ENCODE assay signal across 9 mouse cellular contexts in genomic region chr11:98939953-98940641, GRCm38 (mm10). TPM values are rescaled to one million over a fixed set of nuclear protein-coding genes. Genes with fewer than 3 reads are reported as not detected.
DNase-seq lines count a peak whose midpoint lies in the region; ATAC-seq and TF ChIP-seq lines count a peak whose summit lies in the region.
"Had no signal": no experiment of that assay in that cellular context is flagged by ENCODE, and none has a peak within 500 bp of the region (broad histone marks: within the 10 kb centered on the region; RNA-seq: fewer than 3 reads in every experiment).

No protein-coding gene starts in this region.

- dilution Hi-C loops in CH12.LX (cut with MboI; ENCODE audit: extremely low pct_ligation_motif_present, extremely low pct_unique_long_range_greater_than_20kb, low sequenced_read_pairs) = no loop called here

- H3K4me2 ChIP-seq in kidney, embryonic 15.5 days = peak overlapping the region; percentile 86
- peak overlapping the region; percentile 80 for H3K4me2 ChIP-seq in CH12.LX (ENCODE audit: insufficient read depth, low read depth, poor library complexity, severe bottlenecking)
- H3K4me2 ChIP-seq in hindbrain, embryonic 12.5 days (replicated peaks) = peak overlapping the region; percentile 87

- ATAC-seq in kidney, embryonic 15.5 days (replicated peaks; ENCODE audit: low FRiP score) = no peak
- ATAC-seq in hindbrain, embryonic 12.5 days (ENCODE audit: low FRiP score) = no peak

- no peak for TF ChIP-seq CTCF in CH12.LX (conservative IDR thresholded peaks at IDR 0.05 in 1 of 2, IDR thresholded peaks at IDR 0.05 in 1 of 2; ENCODE audit: low read depth in 2 of 2, low read length in 2 of 2)

- peaks cover 8% of the 10 kb centered on the region for H3K79me2 ChIP-seq in CH12.LX (replicated peaks; ENCODE audit: control insufficient read depth, extremely low read depth, insufficient read depth, poor library complexity, severe bottlenecking)

- WGBS in kidney, embryonic 15.5 days = 45% methylated on average over 11 of the region's 11 CpGs
- WGBS in hindbrain, embryonic 12.5 days = 46% methylated on average over 11 of the region's 11 CpGs

- in situ Hi-C loops in CH12.LX (cut with MboI; ENCODE audit: low pct_ligation_motif_present, low pct_unique_long_range_greater_than_20kb, low sequenced_read_pairs) = loop anchor here (5.0 kb wide), 1 partner anchor 32 kb away; no protein-coding TSS in a partner anchor

- no peaks in the 10 kb centered on the region for H3K27me3 ChIP-seq in kidney, embryonic 15.5 days
- H3K27me3 ChIP-seq in CH12.LX (replicated peaks) = no peaks in the 10 kb centered on the region
- H3K27me3 ChIP-seq in hindbrain, embryonic 12.5 days = peaks cover 8% of the 10 kb centered on the region; the same call in 1 of the 2 replicates

- peak overlapping the region; percentile 75 for H3K4me3 ChIP-seq in kidney, embryonic 15.5 days (replicated peaks)
- H3K4me3 ChIP-seq in CH12.LX (replicated peaks in 1 of 3; ENCODE audit: low read depth in 2 of 3, low read length in 2 of 3, poor library complexity in 1 of 3) = peak overlapping the region; percentile 48 to 90 (median 72)
- peak overlapping the region; percentile 60 for H3K4me3 ChIP-seq in hindbrain, embryonic 12.5 days

- no peaks in the 10 kb centered on the region for H3K9me3 ChIP-seq in kidney, embryonic 15.5 days (replicated peaks)
- peaks cover 4% of the 10 kb centered on the region for H3K9me3 ChIP-seq in CH12.LX (replicated peaks; ENCODE audit: low read length)
- no peaks in the 10 kb centered on the region for H3K9me3 ChIP-seq in hindbrain, embryonic 12.5 days (replicated peaks)

- TF ChIP-seq POLR2A in CH12.LX (IDR thresholded peaks at IDR 0.05; ENCODE audit: low read depth, low read length) = no peak

- peaks cover 94% of the 10 kb centered on the region for H3K4me1 ChIP-seq in kidney, embryonic 15.5 days
- H3K4me1 ChIP-seq in CH12.LX (ENCODE audit: control insufficient read depth in 1 of 2, insufficient read depth in 2 of 2) = peaks cover 34 to 74% of the 10 kb centered on the region in 2 experiments
- peaks cover 93% of the 10 kb centered on the region for H3K4me1 ChIP-seq in hindbrain, embryonic 12.5 days

- TF ChIP-seq EP300 in CH12.LX (IDR thresholded peaks at IDR 0.05; ENCODE audit: low read length) = no peak

- DNase-seq in kidney, postnatal 36 days = no peak
- no peak for DNase-seq in CH12.LX (ENCODE audit: extremely low read depth)
- peak; percentile 72 for DNase-seq in cerebellum, adult 9-11 months
- DNase-seq in lung, postnatal 4 days = peak; percentile 49 to 63
- DNase-seq in embryo, embryonic 11 days = no peak
- DNase-seq in gastrocnemius, adult 8-10 months (ENCODE audit: low spot score in 2 of 2) = no peak

- no peak for TF ChIP-seq RAD21 in CH12.LX (IDR thresholded peaks at IDR 0.05; ENCODE audit: low read depth, low read length)

- H3K9ac ChIP-seq in kidney, embryonic 15.5 days = peak overlapping the region; percentile 75; the same call in 1 of the 2 replicates
- peak overlapping the region; percentile 0; the same call in 1 of the 2 replicates for H3K9ac ChIP-seq in CH12.LX (ENCODE audit: insufficient read depth, low read depth)
- H3K9ac ChIP-seq in hindbrain, embryonic 12.5 days = peak overlapping the region; percentile 75; the same call in 1 of the 2 replicates

- H3K36me3 ChIP-seq in kidney, embryonic 15.5 days = no peaks in the 10 kb centered on the region
- no peaks in the 10 kb centered on the region for H3K36me3 ChIP-seq in CH12.LX (replicated peaks in 1 of 2; ENCODE audit: control insufficient read depth in 1 of 2, insufficient read depth in 1 of 2, low read length in 1 of 2)
- no peaks in the 10 kb centered on the region for H3K36me3 ChIP-seq in hindbrain, embryonic 12.5 days

- peak overlapping the region; percentile 98 for H3K27ac ChIP-seq in kidney, embryonic 15.5 days
- H3K27ac ChIP-seq in CH12.LX (ENCODE audit: insufficient read depth, low read depth) = peak overlapping the region; percentile 71
- peak overlapping the region; percentile 90; the same call in 1 of the 2 replicates for H3K27ac ChIP-seq in hindbrain, embryonic 12.5 days

TF ChIP-seq in CH12.LX, 34 proteins besides CTCF, POLR2A, EP300 and RAD21:
- TF ChIP-seq NELFE (IDR thresholded peaks at IDR 0.05; ENCODE audit: low read depth, low read length) (0 out of 2 replicates have a peak, but pooled peaks have one; percentile 12), TCF12 (IDR thresholded peaks at IDR 0.05; ENCODE audit: low read depth, low read length) (no peak), BHLHE40 (IDR thresholded peaks at IDR 0.05; ENCODE audit: low read depth, low read length) (no peak), CHD2 (IDR thresholded peaks at IDR 0.05; ENCODE audit: low read length) (peak; percentile 38; the same call in 1 of the 2 replicates), ELF1 (IDR thresholded peaks at IDR 0.05; ENCODE audit: low read depth, low read length) (no peak), USF1 (IDR thresholded peaks at IDR 0.05; ENCODE audit: low read depth, low read length) (no peak)

RNA-seq across cellular contexts. Expression of gene Rara, which starts 12.5 kb away (rescaled TPM):
- 29.3 and 32.1 TPM in 2 replicates for polyA plus RNA-seq in kidney, embryonic 15.5 days (2015; fragmentation: Nextera tagmentation; extraction: Ambion mirVana)
- total RNA-seq in CH12.LX (2012; rRNA removed) (11.1 and 12.1 TPM in 2 replicates), CH12.LX (2014; rRNA removed) (2.7 and 4.5 TPM in 2 replicates)
- polyA plus RNA-seq in CH12.LX (2012; ENCODE audit: insufficient read length, low read depth) = 12.4 and 13.7 TPM in 2 replicates
- 38.6 and 46.9 TPM in 2 replicates for polyA plus RNA-seq in hindbrain, embryonic 12.5 days (2016; fragmentation: Nextera tagmentation; extraction: Ambion mirVana)
- 10 to 100 TPM in 2 of 4 experiments, 1 to 10 TPM in 2; 8.3 to 11.7 (median 9.5) TPM for total RNA-seq in gastrocnemius, adult 8-10 months (2022)

RNA-seq across cellular contexts. Expression of gene Cdc6, which starts 32.5 kb away (rescaled TPM):
- polyA plus RNA-seq in kidney, embryonic 15.5 days (2015; fragmentation: Nextera tagmentation; extraction: Ambion mirVana) = 36.3 and 39.1 TPM in 2 replicates
- 47.4 and 78.9 TPM in 2 replicates for total RNA-seq in CH12.LX (2012; rRNA removed)
- total RNA-seq in CH12.LX (2014; rRNA removed) = 93.7 and 99.3 TPM in 2 replicates
- polyA plus RNA-seq in CH12.LX (2012; ENCODE audit: insufficient read length, low read depth) = 81.3 and 91.9 TPM in 2 replicates
- polyA plus RNA-seq in hindbrain, embryonic 12.5 days (2016; fragmentation: Nextera tagmentation; extraction: Ambion mirVana) = 19.0 and 20.2 TPM in 2 replicates
- total RNA-seq in gastrocnemius, adult 8-10 months (2022) = under 1 TPM in 2 of 4 experiments, not detected in 2; 0.07 to 0.13 TPM

RNA-seq across cellular contexts. Expression of gene Gjd3, which starts 42.7 kb away (rescaled TPM):
- 0.48 and 0.51 TPM in 2 replicates for polyA plus RNA-seq in kidney, embryonic 15.5 days (2015; fragmentation: Nextera tagmentation; extraction: Ambion mirVana)
- total RNA-seq in CH12.LX (2012; rRNA removed) = 0.47 and 0.50 TPM in 2 replicates
- total RNA-seq in CH12.LX (2014; rRNA removed) = not detected in 2 replicates
- polyA plus RNA-seq in CH12.LX (2012; ENCODE audit: insufficient read length, low read depth) = not detected in 2 replicates
- 0.88 and 1.1 TPM in 2 replicates for polyA plus RNA-seq in hindbrain, embryonic 12.5 days (2016; fragmentation: Nextera tagmentation; extraction: Ambion mirVana)
- not detected for total RNA-seq in gastrocnemius, adult 8-10 months (2022)
- total RNA-seq: liver, adult 2 months had no signal
- polyA plus RNA-seq: liver, adult 2 months had no signal

Comparison
In these comparisons a context has a peak if more than half of its experiments do, and no peak if none do; other contexts are left out.
1. H3K9ac ChIP-seq: peak in every context shown above with its lines; median percentile 75 in kidney, embryonic 15.5 days; 75 in hindbrain, embryonic 12.5 days; 0 in CH12.LX.
2. DNase-seq: peak in cerebellum, adult 9-11 months (single experiment) and lung, postnatal 4 days (2 of 2); none in kidney, postnatal 36 days (0 of 2), CH12.LX (single experiment), embryo, embryonic 11 days (single experiment) and gastrocnemius, adult 8-10 months (0 of 2).
3. Peak in every context shown above with its lines, with median percentiles within 50 percentile points of each other: H3K27ac ChIP-seq, H3K4me2 ChIP-seq and H3K4me3 ChIP-seq.